Mouse (Mus musculus): Measurements from ENCODE around the gene Crebrf. TPM values are rescaled to one million over a fixed set of nuclear protein-coding genes. Genes with fewer than 3 reads are reported as not detected.

Gene Crebrf
- polyA plus RNA-seq, 1 experiment from 2014 or later = 5.6 TPM

GRCm38 (mm10) chr17:26781610-26782043 lies 66.2 kb downstream of the Crebrf start:
- Histone ChIP-seq H3K4me3 (peak overlapping the region; percentile 75), H3K9me3 (no peaks in the 10 kb centered on the region), H3K27me3 (no peaks in the 10 kb centered on the region), H3K9ac (peak overlapping the region; percentile 80), H3K27ac (peak overlapping the region; percentile 88; the same call in 1 of the 2 replicates), H3K4me2 (replicated peaks) (peak overlapping the region; percentile 74), H3K4me1 (peaks cover 8% of the 10 kb centered on the region), H3K36me3 (peaks cover 27% of the 10 kb centered on the region)
- ATAC-seq (ENCODE audit: insufficient number of reproducible peaks, insufficient read depth, low FRiP score, low TSS enrichment) = no peak
- 27% methylated on average over 5 of the region's 5 CpGs for WGBS

DNA sequence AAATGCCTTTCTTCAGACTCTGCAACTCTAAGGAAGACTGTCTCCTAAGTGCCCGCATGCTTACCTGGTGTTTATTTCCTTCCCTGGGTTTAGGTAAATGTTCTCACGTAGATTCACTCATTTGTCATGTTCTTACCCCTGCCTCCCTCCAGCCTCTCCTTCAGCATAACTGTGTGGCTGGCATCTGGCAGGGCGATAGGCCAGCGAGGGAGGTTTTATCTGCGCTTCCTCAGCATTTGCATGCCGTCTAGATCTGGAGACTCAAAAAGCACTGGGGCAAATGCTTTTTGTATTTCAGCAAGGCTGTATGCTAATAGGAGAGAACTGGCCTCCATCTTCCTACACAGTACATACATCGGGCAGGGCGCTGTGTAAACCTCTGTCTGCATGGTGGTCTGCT lies 69.1 kb downstream of the Crebrf start:
- Histone ChIP-seq H3K9me3 (no peaks in the 10 kb centered on the region), H3K36me3 (peaks cover 48% of the 10 kb centered on the region), H3K27me3 (no peaks in the 10 kb centered on the region), H3K4me2 (replicated peaks) (no peak overlapping the region), H3K4me3 (no peak overlapping the region), H3K27ac (no peak overlapping the region), H3K4me1 (peaks cover 8% of the 10 kb centered on the region), H3K9ac (no peak overlapping the region)
- 94% methylated on average over 8 of the region's 8 CpGs for WGBS
- no peak for ATAC-seq (ENCODE audit: insufficient number of reproducible peaks, insufficient read depth, low FRiP score, low TSS enrichment)

- H3K4me1 ChIP-seq = peaks cover 6% of the 10 kb centered on the region
- no peak overlapping the region for H3K4me3 ChIP-seq
- H3K27me3 ChIP-seq = no peaks in the 10 kb centered on the region
- no peak overlapping the region for H3K27ac ChIP-seq
- 83% methylated on average over 7 of the region's 7 CpGs for WGBS
- H3K9ac ChIP-seq = no peak overlapping the region
- peaks cover 68% of the 10 kb centered on the region for H3K36me3 ChIP-seq
- no peaks in the 10 kb centered on the region for H3K9me3 ChIP-seq
- no peak overlapping the region for H3K4me2 ChIP-seq (replicated peaks)
- no peak for ATAC-seq (ENCODE audit: insufficient number of reproducible peaks, insufficient read depth, low FRiP score, low TSS enrichment)
These were observed 71.1 kb downstream of the Crebrf start for GRCm38 (mm10) chr17:26786586-26786985.

- H3K27me3 ChIP-seq = no peaks in the 10 kb centered on the region
- no peaks in the 10 kb centered on the region for H3K4me1 ChIP-seq
- H3K27ac ChIP-seq = no peak overlapping the region
- H3K4me2 ChIP-seq (replicated peaks) = no peak overlapping the region
- H3K4me3 ChIP-seq = no peak overlapping the region
- H3K36me3 ChIP-seq = peaks cover 77% of the 10 kb centered on the region
- H3K9ac ChIP-seq = no peak overlapping the region
- WGBS = 90% methylated on average over 8 of the region's 8 CpGs
- H3K9me3 ChIP-seq = no peaks in the 10 kb centered on the region
- ATAC-seq (ENCODE audit: insufficient number of reproducible peaks, insufficient read depth, low FRiP score, low TSS enrichment) = no peak
These were observed 73.5 kb downstream of the Crebrf start for GRCm38 (mm10) chr17:26788986-26789385.

GRCm38 (mm10) chr17:26789460-26790268 lies 74.2 kb downstream of the Crebrf start:
- no peak for ATAC-seq (ENCODE audit: insufficient number of reproducible peaks, insufficient read depth, low FRiP score, low TSS enrichment)
- H3K36me3 ChIP-seq = peaks cover 74% of the 10 kb centered on the region
- H3K4me3 ChIP-seq = no peak overlapping the region

GRCm38 (mm10) chr17:26790269-26791214 lies 75.1 kb downstream of the Crebrf start:
- Histone ChIP-seq H3K36me3 (peaks cover 67% of the 10 kb centered on the region), H3K9ac (no peak overlapping the region), H3K27ac (no peak overlapping the region), H3K4me2 (replicated peaks) (no peak overlapping the region), H3K4me1 (no peaks in the 10 kb centered on the region), H3K9me3 (no peaks in the 10 kb centered on the region), H3K27me3 (no peaks in the 10 kb centered on the region), H3K4me3 (no peak overlapping the region)
- ATAC-seq (ENCODE audit: insufficient number of reproducible peaks, insufficient read depth, low FRiP score, low TSS enrichment) = no peak
- 85% methylated on average over 11 of the region's 11 CpGs for WGBS

More at GRCm38 (mm10) chr17:26789460-26790268, 74.2 kb downstream of the Crebrf start:
- WGBS = 91% methylated on average over 8 of the region's 8 CpGs
- no peaks in the 10 kb centered on the region for H3K4me1 ChIP-seq
- no peak overlapping the region for H3K9ac ChIP-seq
- H3K27me3 ChIP-seq = no peaks in the 10 kb centered on the region
- H3K4me2 ChIP-seq (replicated peaks) = no peak overlapping the region
- no peak overlapping the region for H3K27ac ChIP-seq
- H3K9me3 ChIP-seq = no peaks in the 10 kb centered on the region

DNA sequence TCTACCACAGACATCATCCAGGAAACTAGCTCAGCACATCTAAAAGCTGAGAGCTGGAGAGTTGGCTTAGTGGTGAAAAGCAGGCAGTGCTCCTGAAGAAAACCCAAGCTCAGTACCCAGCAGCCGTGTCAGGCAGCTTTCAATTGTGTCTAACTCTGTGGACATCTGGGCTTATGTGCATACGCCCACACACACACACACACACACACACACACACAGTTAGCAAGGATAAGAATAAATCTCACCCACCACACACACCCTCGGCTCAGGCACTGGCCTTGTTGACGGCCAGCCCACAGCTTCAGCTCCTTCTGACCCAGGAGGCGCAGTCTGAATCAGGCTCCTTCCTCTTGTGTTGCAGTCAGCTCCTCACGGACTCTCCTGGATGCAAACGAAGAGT lies 76.1 kb downstream of the Crebrf start:
- Histone ChIP-seq H3K27ac (no peak overlapping the region), H3K36me3 (peaks cover 60% of the 10 kb centered on the region), H3K9me3 (no peaks in the 10 kb centered on the region), H3K27me3 (no peaks in the 10 kb centered on the region), H3K9ac (no peak overlapping the region), H3K4me2 (replicated peaks) (no peak overlapping the region), H3K4me3 (no peak overlapping the region), H3K4me1 (no peaks in the 10 kb centered on the region)
- whole genome bisulfite sequencing = 83% methylated on average over 7 of the region's 7 CpGs
- no peak for ATAC-seq (ENCODE audit: insufficient number of reproducible peaks, insufficient read depth, low FRiP score, low TSS enrichment)

GRCm38 (mm10) chr17:26792096-26792495 lies 76.6 kb downstream of the Crebrf start:
- no peak overlapping the region for H3K9ac ChIP-seq
- no peak overlapping the region for H3K4me2 ChIP-seq (replicated peaks)
- ATAC-seq (ENCODE audit: insufficient number of reproducible peaks, insufficient read depth, low FRiP score, low TSS enrichment) = no peak
- H3K27me3 ChIP-seq = no peaks in the 10 kb centered on the region
- H3K9me3 ChIP-seq = no peaks in the 10 kb centered on the region
- H3K27ac ChIP-seq = no peak overlapping the region
- WGBS = 89% methylated on average over 15 of the region's 15 CpGs
- peaks cover 55% of the 10 kb centered on the region for H3K36me3 ChIP-seq
- H3K4me3 ChIP-seq = no peak overlapping the region
- H3K4me1 ChIP-seq = no peaks in the 10 kb centered on the region

GRCm38 (mm10) chr17:26793068-26793765 lies 77.8 kb downstream of the Crebrf start:
- peaks cover 49% of the 10 kb centered on the region for H3K36me3 ChIP-seq
- no peak overlapping the region for H3K9ac ChIP-seq
- H3K27ac ChIP-seq = no peak overlapping the region
- no peaks in the 10 kb centered on the region for H3K4me1 ChIP-seq
- WGBS = 87% methylated on average over 5 of the region's 5 CpGs
- H3K4me2 ChIP-seq (replicated peaks) = no peak overlapping the region
- H3K27me3 ChIP-seq = no peaks in the 10 kb centered on the region
- H3K9me3 ChIP-seq = no peaks in the 10 kb centered on the region
- no peak for ATAC-seq (ENCODE audit: insufficient number of reproducible peaks, insufficient read depth, low FRiP score, low TSS enrichment)
- no peak overlapping the region for H3K4me3 ChIP-seq

DNA sequence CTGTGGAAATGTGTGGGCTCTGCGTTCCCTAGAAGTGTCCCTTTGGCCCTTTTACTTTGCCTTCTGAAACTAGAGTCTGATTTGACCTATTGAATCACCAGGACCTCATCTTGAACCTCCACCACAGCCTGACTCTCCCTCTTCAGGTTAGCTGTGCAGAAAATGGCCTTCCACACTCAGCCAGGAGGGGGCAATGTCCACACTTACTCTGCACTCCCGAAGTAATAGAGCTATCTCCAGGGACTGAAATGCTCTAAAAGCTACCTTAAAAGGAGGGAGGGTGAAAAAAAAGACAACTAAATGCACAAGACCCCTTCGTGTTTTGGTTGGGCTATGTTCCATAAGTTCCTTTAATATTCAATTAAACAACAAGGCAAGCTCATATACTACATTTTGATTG lies 79.3 kb downstream of the Crebrf start:
- WGBS = 24% methylated on average over 3 of the region's 3 CpGs
- Histone ChIP-seq H3K9ac (no peak overlapping the region), H3K27ac (no peak overlapping the region), H3K27me3 (no peaks in the 10 kb centered on the region), H3K9me3 (no peaks in the 10 kb centered on the region), H3K4me2 (replicated peaks) (no peak overlapping the region), H3K36me3 (peaks cover 37% of the 10 kb centered on the region), H3K4me3 (no peak overlapping the region), H3K4me1 (no peaks in the 10 kb centered on the region)
- no peak for ATAC-seq (ENCODE audit: insufficient number of reproducible peaks, insufficient read depth, low FRiP score, low TSS enrichment)

GRCm38 (mm10) chr17:26795386-26795785 lies 79.9 kb downstream of the Crebrf start:
- Histone ChIP-seq H3K9ac (no peak overlapping the region), H3K27me3 (no peaks in the 10 kb centered on the region), H3K4me2 (replicated peaks) (no peak overlapping the region), H3K9me3 (no peaks in the 10 kb centered on the region), H3K4me3 (no peak overlapping the region), H3K27ac (no peak overlapping the region), H3K4me1 (no peaks in the 10 kb centered on the region), H3K36me3 (peaks cover 30% of the 10 kb centered on the region)
- WGBS = 67% methylated on average over 7 of the region's 7 CpGs
- no peak for ATAC-seq (ENCODE audit: insufficient number of reproducible peaks, insufficient read depth, low FRiP score, low TSS enrichment)
